ENCODE assay signal across 11 mouse cellular contexts in genomic region chr4:95738179-95738578, GRCm38 (mm10).
DNase-seq lines count a peak whose midpoint lies in the region; ATAC-seq lines count a peak whose summit lies in the region.
"Had no signal": no experiment of that assay in that cellular context is flagged by ENCODE, and none has a peak within 500 bp of the region (broad histone marks: within the 10 kb centered on the region; RNA-seq: fewer than 3 reads in every experiment).

No protein-coding gene starts in this region.

- H3K4me3 ChIP-seq in heart, embryonic 12.5 days = no peak overlapping the region
- H3K4me3 ChIP-seq in liver, embryonic 16.5 days (ENCODE audit: low read depth, low read length) = no peak overlapping the region
- H3K4me3 ChIP-seq: embryonic facial prominence, embryonic 15.5 days; midbrain, embryonic 12.5 days had no signal

- H3K27ac ChIP-seq in heart, embryonic 12.5 days (ENCODE audit: poor library complexity, severe bottlenecking) = peak overlapping the region; percentile 70; the same call in 1 of the 2 replicates
- peak overlapping the region; percentile 57 for H3K27ac ChIP-seq in liver, embryonic 16.5 days (ENCODE audit: low read length)
- H3K27ac ChIP-seq: embryonic facial prominence, embryonic 15.5 days; hindbrain, embryonic 14.5 days; midbrain, embryonic 12.5 days had no signal

- WGBS in heart, embryonic 12.5 days = 32% methylated on average over 5 of the region's 5 CpGs
- WGBS in liver, embryonic 16.5 days (ENCODE audit: insufficient replicate concordance) = 25% methylated on average over 5 of the region's 5 CpGs

- no peaks in the 10 kb centered on the region for H3K36me3 ChIP-seq in heart, embryonic 12.5 days
- no peaks in the 10 kb centered on the region for H3K36me3 ChIP-seq in liver, embryonic 16.5 days (ENCODE audit: control insufficient read depth, insufficient read depth)
- H3K36me3 ChIP-seq: embryonic facial prominence, embryonic 15.5 days; midbrain, embryonic 12.5 days had no signal

- no peak for DNase-seq in heart, postnatal 4 days
- peak; percentile 73 to 78 for DNase-seq in adrenal gland, postnatal 36 days
- peak; percentile 67 to 88 for DNase-seq in kidney, adult 8-10 months
- DNase-seq in spleen, postnatal 36 days (ENCODE audit: low spot score in 2 of 2) = no peak
- no peak for DNase-seq in gastrocnemius, adult 18-20 months (ENCODE audit: low spot score)
- no peak for DNase-seq in right cerebral cortex, postnatal 25 days

- no peak overlapping the region for H3K4me2 ChIP-seq in heart, embryonic 12.5 days
- no peak overlapping the region for H3K4me2 ChIP-seq in liver, embryonic 16.5 days (ENCODE audit: low read depth, low read length)
- H3K4me2 ChIP-seq: embryonic facial prominence, embryonic 15.5 days; hindbrain, embryonic 14.5 days; midbrain, embryonic 12.5 days had no signal

- peak; percentile 31; the same call in 1 of the 2 replicates for ATAC-seq in heart, embryonic 12.5 days (ENCODE audit: insufficient number of reproducible peaks, low FRiP score)
- ATAC-seq in liver, embryonic 16.5 days (ENCODE audit: low read depth) = peak; percentile 68

- H3K27me3 ChIP-seq in heart, embryonic 12.5 days (replicated peaks) = no peaks in the 10 kb centered on the region
- H3K27me3 ChIP-seq in liver, embryonic 16.5 days (ENCODE audit: control insufficient read depth, insufficient read depth, low read depth, low read length) = no peaks in the 10 kb centered on the region
- H3K27me3 ChIP-seq: embryonic facial prominence, embryonic 15.5 days; midbrain, embryonic 12.5 days had no signal

- no peaks in the 10 kb centered on the region for H3K9me3 ChIP-seq in heart, embryonic 12.5 days (replicated peaks)
- H3K9me3 ChIP-seq in liver, embryonic 16.5 days (replicated peaks; ENCODE audit: control insufficient read depth, low read length) = no peaks in the 10 kb centered on the region
- H3K9me3 ChIP-seq: embryonic facial prominence, embryonic 15.5 days; midbrain, embryonic 12.5 days had no signal

- H3K9ac ChIP-seq in heart, embryonic 12.5 days = no peak overlapping the region
- H3K9ac ChIP-seq in liver, embryonic 16.5 days (ENCODE audit: low read depth, low read length) = no peak overlapping the region
- H3K9ac ChIP-seq: embryonic facial prominence, embryonic 15.5 days; hindbrain, embryonic 14.5 days; midbrain, embryonic 12.5 days had no signal

- H3K4me1 ChIP-seq in heart, embryonic 12.5 days (replicated peaks) = peaks cover 48% of the 10 kb centered on the region
- peaks cover 4% of the 10 kb centered on the region for H3K4me1 ChIP-seq in liver, embryonic 16.5 days (ENCODE audit: control insufficient read depth, low read depth, low read length)

Comparison
In these comparisons a context has a peak if more than half of its experiments do, and no peak if none do; other contexts are left out.
1. DNase-seq: peak in adrenal gland, postnatal 36 days (2 of 2) and kidney, adult 8-10 months (2 of 2); none in heart, postnatal 4 days (single experiment), spleen, postnatal 36 days (0 of 2), gastrocnemius, adult 18-20 months (single experiment) and right cerebral cortex, postnatal 25 days (single experiment).